Mouse (Mus musculus) midbrain, embryonic 15.5 days (tissue): ENCODE data around the gene Dgkd. TPM values are rescaled to one million over a fixed set of nuclear protein-coding genes. Genes with fewer than 3 reads are reported as not detected.

Experiments
- ATAC-seq: fragments of 200-750 bp; cut with Nextera tagmentation; replicated peaks from 2 replicates; pipeline ENCODE4 v1.8.0; 2017; ENCODE audit warnings: moderate TSS enrichment
- H3K27ac ChIP-seq: fragments of 300-500 bp; sonication (generic); 2 replicates; pipeline ENCODE4 v1.5.1; 2015; ENCODE audit warnings: mild to moderate bottlenecking, inconsistent platforms
- H3K27me3 ChIP-seq: fragments of 300-500 bp; sonication (generic); replicated peaks from 2 replicates; pipeline ENCODE4 v1.6.1; 2015; ENCODE audit warnings: inconsistent platforms
- H3K36me3 ChIP-seq: fragments of 300-500 bp; sonication (generic); replicated peaks from 2 replicates; pipeline ENCODE4 v1.6.1; 2015; ENCODE audit warnings: inconsistent platforms
- H3K4me1 ChIP-seq: fragments of 300-500 bp; sonication (generic); 2 replicates; pipeline ENCODE4 v1.6.1; 2015; ENCODE audit warnings: inconsistent platforms
- H3K4me2 ChIP-seq: fragments of 300-500 bp; sonication (generic); 2 replicates; pipeline ENCODE4 v1.6.1; 2015; ENCODE audit warnings: inconsistent platforms, mild to moderate bottlenecking, moderate library complexity
- H3K4me3 ChIP-seq: fragments of 300-500 bp; sonication (generic); 2 replicates; pipeline ENCODE4 v1.5.1; 2015; ENCODE audit warnings: mild to moderate bottlenecking, inconsistent platforms
- H3K9ac ChIP-seq: fragments of 300-500 bp; sonication (generic); 2 replicates; pipeline ENCODE4 v1.6.1; 2015; ENCODE audit warnings: mild to moderate bottlenecking, inconsistent platforms
- H3K9me3 ChIP-seq: fragments of 300-500 bp; sonication (generic); 2 replicates; pipeline ENCODE4 v1.6.1; 2016; ENCODE audit warnings: inconsistent platforms
- WGBS: fragments of 180-500 bp; shearing (Covaris S2); methylation state at CpG from one replicate; pipeline ENCODE4 v1.1.7; 2015; ENCODE audit warnings: mixed read lengths; 5-methylcytosine and 5-hydroxymethylcytosine counted together
- polyA plus RNA-seq: library from polyadenylated mRNA; unstranded; fragments of >200 nt; fragmentation: Nextera tagmentation; extraction: Ambion mirVana; gene quantifications from 2 replicates; pipeline ENCODE4 v1.2.1, GENCODE M21; 2015

The Dgkd gene
- polyA plus RNA-seq, 1 experiment from 2014 or later: 52.8 TPM

DNA sequence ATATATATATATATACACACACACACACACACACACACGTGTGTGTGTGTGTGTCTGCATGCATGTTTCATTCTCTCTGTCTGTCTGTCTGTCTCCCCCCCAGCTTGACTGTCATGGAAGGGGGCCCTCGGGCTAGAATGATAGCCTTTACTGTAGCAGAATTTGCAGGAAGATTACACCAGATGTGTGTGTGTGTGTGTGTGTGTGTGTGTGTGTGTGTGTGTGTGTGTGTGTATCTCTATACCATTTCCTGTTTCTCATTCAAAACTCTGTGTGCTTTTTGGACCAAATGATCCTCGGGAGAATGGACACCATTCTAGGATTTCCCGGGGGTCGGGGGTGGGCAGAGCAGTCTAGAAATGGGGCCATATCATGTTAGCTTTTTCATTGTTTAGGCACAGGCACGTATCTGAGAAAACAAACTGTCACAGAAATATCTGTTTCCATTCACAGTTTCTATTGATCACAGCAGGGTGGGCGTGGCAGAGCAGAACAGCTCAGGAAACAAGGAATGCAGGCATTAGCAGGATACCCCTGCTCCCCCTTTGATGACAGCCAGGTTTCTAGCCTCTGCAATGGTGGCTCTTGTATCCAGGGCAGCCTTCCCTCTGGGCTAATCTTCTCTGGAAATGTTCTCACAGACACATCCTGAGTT is 24.0 kb upstream of the Dgkd start:
- H3K4me2 ChIP-seq: no peak overlapping the region
- no peak overlapping the region for H3K9ac ChIP-seq
- H3K9me3 ChIP-seq: no peaks in the 10 kb centered on the region
- no peaks in the 10 kb centered on the region for H3K27me3 ChIP-seq
- no peak overlapping the region for H3K4me3 ChIP-seq
- WGBS: 32% methylated on average over 7 of the region's 7 CpGs
- ATAC-seq: no peak
- H3K27ac ChIP-seq: no peak overlapping the region
- no peaks in the 10 kb centered on the region for H3K4me1 ChIP-seq
- H3K36me3 ChIP-seq: no peaks in the 10 kb centered on the region

DNA sequence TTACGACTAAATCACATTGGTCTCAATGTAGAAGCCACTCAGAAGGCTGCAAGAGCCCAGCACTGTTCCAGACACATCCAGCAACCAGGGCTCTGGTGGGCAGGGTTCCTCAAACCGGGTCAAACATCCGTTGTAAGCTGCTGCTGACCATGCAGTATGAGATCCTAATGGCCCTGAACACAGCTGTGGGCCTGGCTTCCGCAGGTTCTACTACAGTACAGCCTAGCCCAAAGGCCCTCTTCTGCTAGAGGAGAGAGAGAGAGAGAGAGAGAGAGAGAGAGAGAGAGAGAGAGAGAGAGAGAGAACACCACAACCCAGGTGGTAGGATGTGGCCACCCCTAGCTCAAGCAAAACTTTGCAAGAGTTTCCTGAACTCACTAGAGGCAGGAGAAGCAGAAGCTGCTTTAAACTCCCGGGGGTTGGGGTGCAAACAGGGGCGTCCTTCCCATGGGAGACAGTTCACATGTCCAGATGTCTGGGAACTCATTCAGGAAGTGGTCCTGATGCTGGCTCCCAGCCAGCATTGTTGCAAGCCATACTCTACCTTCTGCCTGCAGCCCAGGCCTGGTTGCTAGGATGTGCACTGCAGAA is 23.4 kb upstream of the Dgkd start:
- no peak for ATAC-seq
- Histone ChIP-seq H3K4me1 (no peaks in the 10 kb centered on the region), H3K9ac (no peak overlapping the region), H3K36me3 (no peaks in the 10 kb centered on the region), H3K9me3 (no peaks in the 10 kb centered on the region), H3K27ac (no peak overlapping the region), H3K4me2 (no peak overlapping the region), H3K27me3 (no peaks in the 10 kb centered on the region), H3K4me3 (no peak overlapping the region)
- 63% methylated on average over 6 of the region's 6 CpGs for WGBS

DNA sequence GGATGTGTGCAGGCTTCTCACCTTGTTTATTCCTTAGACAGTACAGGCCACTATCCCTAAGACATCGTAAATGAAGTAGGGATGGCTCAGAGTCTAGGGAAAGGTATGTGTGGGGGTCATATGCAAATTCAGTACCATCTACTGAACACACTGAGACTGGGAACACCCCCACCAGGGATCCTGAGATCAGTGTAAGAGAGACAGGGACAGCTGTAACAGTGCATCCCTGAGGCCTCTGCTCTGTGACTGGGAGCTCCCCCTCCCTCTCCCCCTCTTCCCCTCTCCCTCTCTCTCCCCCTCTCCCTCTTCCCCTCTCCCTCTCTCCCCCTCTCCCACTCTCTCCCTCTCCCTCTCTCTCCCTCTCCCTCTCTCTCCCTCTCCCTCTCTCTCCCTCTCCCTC is 16.6 kb upstream of the Dgkd start:
- ATAC-seq: no peak
- no peak overlapping the region for H3K4me2 ChIP-seq
- WGBS: 68% methylated on average over 1 of the region's 1 CpGs
- H3K9ac ChIP-seq: no peak overlapping the region
- no peaks in the 10 kb centered on the region for H3K36me3 ChIP-seq
- no peaks in the 10 kb centered on the region for H3K27me3 ChIP-seq
- no peaks in the 10 kb centered on the region for H3K9me3 ChIP-seq
- H3K27ac ChIP-seq: no peak overlapping the region
- H3K4me3 ChIP-seq: no peak overlapping the region
- no peaks in the 10 kb centered on the region for H3K4me1 ChIP-seq

DNA sequence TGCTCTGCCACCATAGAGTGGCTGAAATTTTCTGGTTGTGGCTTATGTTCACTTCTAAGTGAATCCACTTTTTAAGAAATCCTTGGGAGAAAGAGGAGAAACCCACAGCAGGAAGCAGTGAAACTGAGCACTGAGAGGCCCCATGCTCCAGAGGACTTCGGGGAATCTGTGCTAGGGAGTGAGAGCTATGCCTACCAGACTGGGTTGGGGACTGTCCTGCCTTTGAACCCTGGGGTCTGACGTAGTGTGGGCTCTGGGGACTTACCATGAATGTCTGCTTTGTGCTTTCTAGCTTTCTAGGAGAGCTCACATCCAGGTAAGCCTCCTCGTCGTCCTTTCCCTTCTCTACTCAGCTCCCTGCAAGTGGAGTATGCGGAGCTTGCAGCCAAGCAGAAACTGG is 16.1 kb upstream of the Dgkd start:
- no peaks in the 10 kb centered on the region for H3K4me1 ChIP-seq
- 40% methylated on average over 5 of the region's 5 CpGs for WGBS
- ATAC-seq: no peak
- no peaks in the 10 kb centered on the region for H3K27me3 ChIP-seq
- H3K4me3 ChIP-seq: no peak overlapping the region
- H3K9me3 ChIP-seq: no peaks in the 10 kb centered on the region
- no peak overlapping the region for H3K9ac ChIP-seq
- no peaks in the 10 kb centered on the region for H3K36me3 ChIP-seq
- H3K27ac ChIP-seq: no peak overlapping the region
- no peak overlapping the region for H3K4me2 ChIP-seq

DNA sequence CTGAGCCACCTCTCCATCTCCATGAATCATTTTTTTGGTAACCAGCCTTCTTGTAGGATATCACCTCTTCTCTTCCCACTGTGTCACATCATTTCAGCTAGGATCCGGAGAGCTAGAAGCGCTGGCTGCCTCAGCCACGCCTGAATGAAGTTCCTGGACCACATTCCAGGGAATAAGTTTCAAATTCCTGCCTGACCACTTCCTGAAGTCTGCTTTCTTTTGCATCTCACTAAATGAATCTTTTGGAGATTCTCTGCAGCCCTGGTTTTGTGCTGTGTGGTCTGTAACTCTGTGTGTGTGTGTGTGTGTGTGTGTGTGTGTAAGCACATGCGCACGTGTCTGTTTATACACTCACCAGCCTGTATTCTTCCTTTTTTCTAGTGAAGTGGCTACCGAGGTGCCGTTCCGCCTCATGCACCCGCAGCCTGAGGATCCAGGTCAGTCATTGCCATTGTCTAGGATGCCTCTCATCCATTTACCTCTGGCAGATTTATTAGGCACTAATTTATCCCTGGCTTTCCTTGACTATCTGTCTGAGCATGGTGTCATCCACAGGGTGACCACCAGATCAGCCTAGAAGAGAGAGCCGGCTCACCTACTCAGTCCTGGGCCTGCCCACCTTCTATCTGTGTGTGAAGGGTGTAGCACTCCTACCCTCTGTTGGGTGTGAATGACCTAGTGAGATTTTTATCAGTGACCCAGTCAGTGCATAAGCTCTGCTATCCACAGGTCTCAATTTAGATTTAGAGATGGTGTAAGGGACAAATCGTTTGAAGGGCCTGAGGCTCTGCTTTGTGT is 12.5 kb upstream of the Dgkd start:
- ATAC-seq: no peak
- Histone ChIP-seq H3K4me1 (no peaks in the 10 kb centered on the region), H3K4me3 (no peak overlapping the region), H3K9me3 (no peaks in the 10 kb centered on the region), H3K4me2 (no peak overlapping the region), H3K9ac (no peak overlapping the region), H3K36me3 (no peaks in the 10 kb centered on the region), H3K27me3 (no peaks in the 10 kb centered on the region), H3K27ac (no peak overlapping the region)
- 86% methylated on average over 11 of the region's 11 CpGs for WGBS

DNA sequence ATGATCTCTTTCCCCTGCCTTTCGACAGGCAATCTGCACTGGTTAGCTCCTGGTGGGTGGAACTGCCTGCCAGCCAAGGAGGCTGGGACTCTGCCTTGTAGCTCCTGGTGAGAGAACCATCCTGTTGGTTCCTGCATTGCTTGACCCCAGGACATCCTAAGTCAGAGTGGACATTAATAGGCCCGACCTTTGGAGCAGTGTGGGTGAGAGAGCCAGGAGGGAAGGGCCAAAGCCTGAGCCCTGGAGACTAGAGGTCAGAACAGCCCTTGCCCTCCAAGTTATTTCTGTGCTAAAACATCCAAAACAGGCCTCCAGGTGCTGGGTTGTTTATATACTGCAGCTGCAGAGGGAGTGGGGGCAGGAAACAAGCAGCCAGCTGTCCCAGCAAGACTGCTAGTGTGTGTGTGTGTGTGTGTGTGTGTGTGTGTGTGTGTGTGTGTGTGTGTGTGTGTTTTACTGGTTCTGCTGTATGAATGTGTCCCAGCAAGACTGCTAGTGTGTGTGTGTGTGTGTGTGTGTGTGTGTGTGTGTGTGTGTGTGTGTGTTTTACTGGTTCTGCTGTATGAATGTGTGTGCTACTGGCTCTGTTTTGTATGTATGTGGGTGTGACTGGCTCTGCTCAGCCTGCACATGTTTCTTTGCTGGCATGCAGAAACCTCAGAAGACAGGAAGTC is 6.1 kb upstream of the Dgkd start:
- 44% methylated on average over 2 of the region's 2 CpGs for WGBS
- H3K4me1 ChIP-seq: no peaks in the 10 kb centered on the region
- no peak for ATAC-seq

DNA sequence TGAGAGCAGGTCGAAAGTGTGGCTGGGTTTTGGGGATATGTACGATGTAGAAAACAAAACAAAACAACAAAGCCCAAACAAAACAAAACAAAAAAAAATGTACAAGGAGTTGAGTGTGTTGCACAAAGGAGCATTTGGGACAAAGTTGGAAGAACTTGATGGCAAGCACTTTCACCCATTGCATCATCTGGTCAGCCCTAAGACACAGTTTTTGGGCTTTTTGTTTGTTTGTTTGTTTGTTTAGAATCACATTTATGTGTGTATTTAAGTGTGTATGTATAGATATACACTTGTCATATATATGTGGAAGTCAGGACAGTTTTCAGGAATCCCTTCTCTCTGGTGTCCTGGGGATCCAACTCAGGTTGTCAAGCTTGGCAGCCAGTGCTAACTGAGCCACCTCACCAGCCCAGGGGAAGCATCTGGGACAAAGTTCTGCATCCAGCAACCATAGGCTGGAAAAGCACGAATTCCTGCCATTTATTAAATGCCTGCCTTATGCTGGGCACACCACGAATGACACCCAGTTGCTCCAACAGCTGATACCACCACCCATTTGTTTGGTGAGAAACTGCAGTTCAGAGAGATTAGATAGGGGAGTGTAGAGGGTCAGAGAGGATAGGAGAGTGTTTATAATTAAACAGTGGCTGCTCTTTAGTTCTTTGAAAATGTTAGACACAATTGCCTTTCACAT is 5.5 kb upstream of the Dgkd start:
- 66% methylated on average over 4 of the region's 4 CpGs for WGBS
- H3K4me2 ChIP-seq: no peak overlapping the region
- no peaks in the 10 kb centered on the region for H3K9me3 ChIP-seq
- H3K4me1 ChIP-seq: peaks cover 4% of the 10 kb centered on the region
- H3K4me3 ChIP-seq: no peak overlapping the region
- H3K27me3 ChIP-seq: no peaks in the 10 kb centered on the region
- ATAC-seq: no peak
- no peak overlapping the region for H3K27ac ChIP-seq
- no peak overlapping the region for H3K9ac ChIP-seq
- no peaks in the 10 kb centered on the region for H3K36me3 ChIP-seq

More for the DNA sequence above, 6.1 kb upstream of the Dgkd start:
- Histone ChIP-seq H3K9me3 (no peaks in the 10 kb centered on the region), H3K9ac (no peak overlapping the region), H3K4me3 (no peak overlapping the region), H3K36me3 (no peaks in the 10 kb centered on the region), H3K27me3 (no peaks in the 10 kb centered on the region), H3K27ac (no peak overlapping the region), H3K4me2 (no peak overlapping the region)

DNA sequence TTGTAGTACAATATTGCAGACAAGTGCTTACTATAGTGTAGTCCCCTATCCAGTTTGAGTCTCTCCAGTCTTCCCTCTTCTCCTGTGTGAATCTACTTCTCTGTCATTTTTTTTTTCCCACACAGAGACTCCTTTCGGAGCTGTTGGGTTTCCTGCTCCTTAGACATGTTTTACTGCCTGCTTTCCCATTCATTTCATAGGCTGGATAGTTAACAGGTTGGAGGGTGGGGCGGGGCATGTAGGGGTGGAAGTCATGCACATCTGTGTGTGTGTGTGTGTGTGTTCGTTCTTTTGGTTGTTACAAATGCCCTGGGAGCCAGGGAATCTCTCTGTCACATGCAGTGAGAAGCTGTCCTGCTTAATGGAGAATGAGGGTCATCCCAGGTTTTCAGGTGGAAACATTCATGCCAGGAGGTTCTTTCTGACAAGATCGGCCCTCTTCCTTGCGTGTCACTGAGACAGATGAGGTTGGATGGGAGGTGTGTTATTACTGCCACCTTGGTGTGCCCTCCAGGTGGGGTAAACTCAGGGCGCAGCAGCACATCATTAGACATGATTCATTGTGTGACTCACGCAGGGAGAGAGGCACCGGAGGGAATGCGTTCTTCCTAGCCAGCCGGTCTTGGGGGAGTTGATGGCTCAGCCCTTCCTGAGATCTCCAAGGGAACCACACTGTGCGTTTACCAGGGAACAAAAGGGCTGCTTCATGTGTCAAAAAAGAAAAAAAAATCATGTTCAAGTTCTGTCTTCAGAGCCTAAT is 4.7 kb upstream of the Dgkd start:
- Histone ChIP-seq H3K9me3 (no peaks in the 10 kb centered on the region), H3K4me3 (no peak overlapping the region), H3K36me3 (no peaks in the 10 kb centered on the region), H3K27me3 (no peaks in the 10 kb centered on the region), H3K4me2 (no peak overlapping the region), H3K27ac (no peak overlapping the region), H3K9ac (no peak overlapping the region), H3K4me1 (peaks cover 7% of the 10 kb centered on the region)
- no peak for ATAC-seq
- 51% methylated on average over 11 of the region's 11 CpGs for WGBS

DNA sequence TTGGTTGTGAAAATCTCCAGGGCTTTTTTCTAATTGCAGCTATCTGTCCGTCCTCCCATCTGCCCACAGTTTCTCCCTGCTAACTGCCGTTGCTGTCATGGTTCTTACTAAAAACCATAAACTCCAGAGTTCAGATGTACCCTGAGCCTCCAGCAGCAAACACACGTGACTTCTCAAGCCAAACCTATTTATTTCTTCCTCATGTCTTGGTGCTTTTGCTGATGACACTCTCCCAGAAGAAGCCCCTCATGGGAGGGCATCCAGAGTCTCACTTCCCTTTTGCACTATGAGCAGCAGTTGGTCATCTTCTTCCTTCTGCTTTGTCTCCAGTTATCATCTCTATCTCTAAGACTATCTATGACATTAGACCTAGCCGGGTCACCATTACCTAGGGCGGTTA is 3.8 kb upstream of the Dgkd start:
- no peak overlapping the region for H3K4me2 ChIP-seq
- no peaks in the 10 kb centered on the region for H3K27me3 ChIP-seq
- H3K27ac ChIP-seq: no peak overlapping the region
- peaks cover 11% of the 10 kb centered on the region for H3K4me1 ChIP-seq
- no peak overlapping the region for H3K4me3 ChIP-seq
- no peak overlapping the region for H3K9ac ChIP-seq
- 84% methylated on average over 5 of the region's 5 CpGs for WGBS
- no peak for ATAC-seq
- no peaks in the 10 kb centered on the region for H3K36me3 ChIP-seq
- no peaks in the 10 kb centered on the region for H3K9me3 ChIP-seq

DNA sequence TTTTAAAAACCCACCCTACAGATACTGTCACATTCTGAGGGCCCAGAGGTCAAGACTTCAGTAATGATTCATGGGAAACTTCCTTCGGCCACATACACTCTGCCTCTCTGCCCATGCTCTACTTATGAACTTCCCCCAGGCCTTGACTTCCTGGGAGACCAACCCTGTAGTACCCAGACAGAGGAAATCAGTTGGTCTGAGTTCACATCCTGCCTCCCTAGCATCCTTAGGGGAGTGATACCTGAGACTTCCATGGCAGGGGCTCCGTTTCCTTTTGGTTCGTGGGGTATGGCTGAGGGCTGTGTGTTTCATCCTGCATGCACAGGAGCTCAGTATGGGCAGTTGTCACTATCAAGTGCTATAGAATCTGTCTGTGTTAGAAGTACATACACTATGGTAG is 1.7 kb upstream of the Dgkd start:
- Histone ChIP-seq H3K4me3 (no peak overlapping the region), H3K4me2 (no peak overlapping the region), H3K9ac (no peak overlapping the region), H3K36me3 (no peaks in the 10 kb centered on the region), H3K27ac (no peak overlapping the region), H3K27me3 (no peaks in the 10 kb centered on the region), H3K4me1 (peaks cover 22% of the 10 kb centered on the region), H3K9me3 (no peaks in the 10 kb centered on the region)
- 95% methylated on average over 3 of the region's 3 CpGs for whole genome bisulfite sequencing
- no peak for ATAC-seq

DNA sequence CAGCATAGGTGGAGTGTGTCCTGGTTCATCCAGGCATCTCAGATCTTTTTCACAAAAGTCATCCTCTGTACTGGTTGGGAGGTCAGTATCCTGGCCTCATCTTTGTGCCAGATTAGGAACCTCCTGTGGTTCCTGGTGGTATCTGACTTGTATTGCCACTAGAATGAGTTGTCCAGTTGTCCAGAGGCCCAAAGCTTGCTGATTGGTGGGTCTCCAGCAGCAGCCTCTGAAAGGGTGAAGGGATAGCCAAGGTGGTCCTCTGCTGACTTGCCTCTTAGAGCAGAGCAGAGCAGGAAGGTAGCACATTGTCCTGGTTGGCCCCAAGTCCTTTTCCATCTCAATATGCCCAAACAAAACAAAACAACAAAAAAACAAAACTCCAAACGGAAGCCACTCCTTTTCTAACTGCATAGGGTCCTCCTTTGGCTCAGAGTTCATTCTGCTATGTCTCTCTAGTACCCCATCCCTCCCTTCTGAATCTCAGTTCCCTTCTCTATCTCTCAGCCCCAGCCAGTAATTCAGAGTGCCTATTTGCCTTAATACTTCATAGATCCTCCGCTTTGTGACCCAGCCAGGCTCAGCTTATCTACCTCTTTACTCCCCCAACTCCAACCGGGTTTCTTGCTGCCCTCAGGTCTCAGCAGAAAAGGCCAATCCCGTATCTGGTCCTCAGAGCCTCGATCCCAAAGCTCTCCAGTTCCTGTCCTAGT is 851 bp upstream of the Dgkd start:
- WGBS: 55% methylated on average over 5 of the region's 5 CpGs
- no peaks in the 10 kb centered on the region for H3K9me3 ChIP-seq
- ATAC-seq: no peak
- H3K36me3 ChIP-seq: no peaks in the 10 kb centered on the region
- H3K27me3 ChIP-seq: no peaks in the 10 kb centered on the region
- H3K4me2 ChIP-seq: peak overlapping the region; percentile 88
- no peak overlapping the region for H3K27ac ChIP-seq
- peak overlapping the region; percentile 82 for H3K4me3 ChIP-seq
- no peak overlapping the region for H3K9ac ChIP-seq
- H3K4me1 ChIP-seq: peaks cover 22% of the 10 kb centered on the region
